Mouse (Mus musculus) mature B cell (primary cell): ENCODE measurements around the gene Tpo.

ENCODE experiments used
- in situ Hi-C: fragments of 300-500 bp; cut with MboI; formaldehyde crosslinking; loops from 2 replicates; pipeline ENCODE4 v1.14.3; 2019

Tpo gene

GRCm38 (mm10) chr12:30132524-30132923 is at the start of gene Tpo:
TSS of gene Tpo (minus strand) at chr12:30132624.
- in situ Hi-C loops: no loop called here

GRCm38 (mm10) chr12:30181721-30182120 is 49.3 kb upstream of the Tpo start:
- in situ Hi-C loops: no loop called here

GRCm38 (mm10) chr12:30179623-30180022 is 47.2 kb upstream of the Tpo start:
- in situ Hi-C loops: no loop called here

- in situ Hi-C loops: no loop called here
These were observed 45.5 kb upstream of the Tpo start for GRCm38 (mm10) chr12:30177966-30178365.

- in situ Hi-C loops: no loop called here
These were observed 45.1 kb upstream of the Tpo start for GRCm38 (mm10) chr12:30177529-30177928.

GRCm38 (mm10) chr12:30168491-30168890 is 36.1 kb upstream of the Tpo start:
- in situ Hi-C loops: no loop called here

GRCm38 (mm10) chr12:30164538-30164937 is 32.1 kb upstream of the Tpo start:
- in situ Hi-C loops: no loop called here

GRCm38 (mm10) chr12:30164005-30164404 is 31.6 kb upstream of the Tpo start:
- in situ Hi-C loops: no loop called here

GRCm38 (mm10) chr12:30161731-30162406 is 29.4 kb upstream of the Tpo start:
- in situ Hi-C loops: no loop called here

GRCm38 (mm10) chr12:30160475-30160874 is 28.1 kb upstream of the Tpo start:
- in situ Hi-C loops: no loop called here

- in situ Hi-C loops: no loop called here
These were observed 27.4 kb upstream of the Tpo start for GRCm38 (mm10) chr12:30159788-30160187.

- in situ Hi-C loops: no loop called here
These were observed 21.8 kb upstream of the Tpo start for GRCm38 (mm10) chr12:30154079-30154673.

- in situ Hi-C loops: no loop called here
These were observed 9.7 kb upstream of the Tpo start for GRCm38 (mm10) chr12:30142085-30142484.

GRCm38 (mm10) chr12:30129411-30129716 is 3.1 kb downstream of the Tpo start:
- in situ Hi-C loops: no loop called here

- in situ Hi-C loops: no loop called here
These were observed 3.6 kb downstream of the Tpo start for GRCm38 (mm10) chr12:30128561-30129410.

- in situ Hi-C loops: no loop called here
These were observed 10.1 kb downstream of the Tpo start for GRCm38 (mm10) chr12:30122347-30122746.

GRCm38 (mm10) chr12:30112271-30112670 is 20.2 kb downstream of the Tpo start:
- in situ Hi-C loops: no loop called here

- in situ Hi-C loops: no loop called here
These were observed 22.5 kb downstream of the Tpo start for GRCm38 (mm10) chr12:30109646-30110605.

GRCm38 (mm10) chr12:30102891-30103565 is 29.4 kb downstream of the Tpo start:
- in situ Hi-C loops: no loop called here

- in situ Hi-C loops: no loop called here
These were observed 40.3 kb downstream of the Tpo start for GRCm38 (mm10) chr12:30092081-30092480.

- in situ Hi-C loops: no loop called here
These were observed 48.5 kb downstream of the Tpo start for GRCm38 (mm10) chr12:30083971-30084370.
